Comparison of ENCODE assay signal across 1 mouse cellular context in the genomic region with DNA sequence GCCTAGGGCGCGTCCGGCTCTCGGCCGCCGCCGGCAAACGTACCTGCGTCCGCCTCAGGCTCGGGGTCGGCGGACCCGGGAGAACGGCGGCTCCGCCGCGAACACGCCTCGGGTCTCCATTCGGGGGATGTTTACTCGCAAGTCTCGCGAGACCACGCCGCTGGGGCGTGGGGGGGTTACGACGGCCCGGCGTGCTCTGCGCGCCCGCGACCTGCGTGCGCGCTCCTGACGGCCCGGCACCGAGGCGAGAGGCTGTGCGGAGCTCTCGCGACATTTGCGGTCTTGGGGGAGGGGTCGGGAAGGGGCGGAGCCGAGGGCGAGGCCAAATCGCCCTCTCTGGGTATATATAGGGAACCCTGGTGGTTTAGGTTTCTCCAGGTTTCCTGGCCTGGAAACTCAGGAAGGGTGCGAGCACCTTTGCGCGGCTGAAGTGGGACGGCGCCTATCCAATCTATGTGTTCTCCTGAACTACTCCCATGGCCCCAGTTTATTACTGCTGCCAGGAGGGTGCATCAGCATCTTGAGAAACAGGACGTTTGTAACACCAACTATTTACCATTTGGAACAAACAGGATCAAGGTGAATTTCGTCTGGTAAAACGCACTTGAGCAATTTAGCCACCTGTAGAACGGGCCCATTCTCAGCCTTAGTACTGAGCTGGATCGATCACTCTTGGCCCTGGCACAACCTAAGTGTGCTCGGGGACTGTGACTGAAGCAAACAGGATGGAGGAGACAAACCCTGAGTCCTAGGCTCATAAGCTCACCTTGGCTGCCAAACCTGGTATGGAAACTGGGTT.
TF ChIP-seq lines count a peak whose summit lies in the region.

A gene (minus strand): TSS at position 133 of the 799 bp plus-strand sequence.

TF ChIP-seq in MEL, 35 proteins besides CTCF, POLR2A, EP300 and RAD21 (continued from another document):
- no peak for TF ChIP-seq ZKSCAN1 (IDR thresholded peaks at IDR 0.05; ENCODE audit: low read depth, low read length)
- no peak for TF ChIP-seq POLR2AphosphoS2 (IDR thresholded peaks at IDR 0.05; ENCODE audit: low read length)
- no peak; the same call in 1 of the 2 replicates for TF ChIP-seq KAT2A (conservative IDR thresholded peaks at IDR 0.05; ENCODE audit: low read depth, low read length)
- TF ChIP-seq TBP (IDR thresholded peaks at IDR 0.05; ENCODE audit: low read depth, low read length) = peak; percentile 98
- TF ChIP-seq E2F4 (IDR thresholded peaks at IDR 0.05; ENCODE audit: borderline replicate concordance, low read depth, low read length) = no peak
TF ChIP-seq in MEL: peak in this region for 10.
